Mouse (Mus musculus): ENCODE data around the gene Prss57.

DNA sequence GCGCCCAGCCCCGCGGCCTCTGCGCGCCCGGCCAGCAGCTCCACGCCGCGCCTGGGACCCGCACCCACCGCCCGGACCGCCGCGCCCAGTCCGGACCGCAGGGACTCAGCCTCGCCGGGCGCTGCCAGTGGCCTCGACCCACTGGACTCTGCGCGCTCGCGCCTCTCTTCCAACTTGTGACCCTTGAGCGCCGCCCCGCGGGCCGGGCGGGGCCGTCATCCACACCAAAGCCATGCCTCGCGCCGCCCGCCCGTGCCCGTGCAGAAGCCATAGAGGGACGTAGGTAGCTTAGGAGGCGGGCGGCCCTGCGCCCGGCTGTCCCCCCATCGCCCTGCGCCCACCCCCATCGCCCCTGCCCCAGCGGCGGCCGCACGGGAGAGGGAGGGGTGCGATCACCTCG, 55.4 kb downstream of the Prss57 start:
- TF ChIP-seq CTCF (IDR thresholded peaks at IDR 0.05; ENCODE audit: low read depth, low read length) = no peak
- TF ChIP-seq POLR2A (IDR thresholded peaks at IDR 0.05; ENCODE audit: borderline replicate concordance, low read depth, low read length) = no peak

Data from bone marrow macrophage, adult 2 months (primary cell).